Mouse (Mus musculus): Measurements from ENCODE around the gene Icosl. TPM values are rescaled to one million over a fixed set of nuclear protein-coding genes. Genes with fewer than 3 reads are reported as not detected.

Gene Icosl
- polyA plus RNA-seq, 1 experiment from 2014 or later: 7.2 TPM

DNA sequence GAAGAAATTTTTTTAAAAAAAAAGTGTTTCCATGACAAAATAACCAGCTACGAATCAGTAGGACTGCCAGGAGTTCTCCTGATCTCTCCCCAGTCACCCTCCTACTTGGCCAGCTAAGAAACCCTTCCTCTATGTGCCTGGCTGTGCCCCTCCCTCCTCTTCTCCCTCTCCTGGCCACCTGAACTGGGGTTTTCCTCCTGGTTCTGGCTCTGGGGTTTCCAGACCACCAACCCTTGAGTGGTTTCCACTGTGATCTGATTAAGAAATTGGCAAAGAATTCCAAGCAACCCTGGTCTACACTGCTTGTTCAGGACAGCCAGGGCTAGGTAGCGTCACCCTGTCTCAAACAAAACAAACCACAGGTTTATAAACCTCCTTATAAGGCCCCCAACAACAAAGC, 59.5 kb downstream of the Icosl start:
- Histone ChIP-seq H3K9me3 (ENCODE audit: low read depth, low read length) (no peaks in the 10 kb centered on the region), H3K4me1 (ENCODE audit: insufficient read depth) (no peaks in the 10 kb centered on the region), H3K9ac (no peak overlapping the region), H3K4me3 (ENCODE audit: low read depth, low read length) (no peak overlapping the region), H3K4me2 (no peak overlapping the region), H3K36me3 (ENCODE audit: insufficient read depth) (no peaks in the 10 kb centered on the region), H3K27me3 (ENCODE audit: insufficient read depth, low read length) (peaks cover 4% of the 10 kb centered on the region; the same call in 1 of the 2 replicates), H3K27ac (ENCODE audit: low read depth) (no peak overlapping the region)
- DNase-seq: no peak
- TF ChIP-seq CTCF (IDR thresholded peaks at IDR 0.05; ENCODE audit: low read depth): no peak
- WGBS: 78% methylated on average over 2 of the region's 2 CpGs
- ATAC-seq (ENCODE audit: insufficient read depth): no peak

DNA sequence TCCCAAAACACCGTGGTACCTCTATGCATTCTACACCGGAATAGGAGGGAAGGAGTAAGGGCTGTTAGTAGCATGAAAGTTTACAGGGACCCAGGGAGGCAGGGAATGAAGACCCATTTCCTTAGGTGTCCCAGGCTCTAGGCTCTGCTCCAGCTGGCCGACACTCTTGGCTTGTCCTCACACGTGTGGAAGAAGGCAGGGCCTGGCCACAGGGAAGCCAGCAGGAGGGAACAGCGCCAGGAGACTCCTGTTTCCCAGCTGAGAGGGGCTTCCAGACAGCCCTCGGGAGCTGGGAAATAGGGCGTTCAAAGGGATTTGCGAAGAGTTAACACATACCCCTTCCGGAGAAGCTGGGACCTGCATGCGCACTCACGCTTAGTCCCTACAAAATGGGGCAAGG, 60.3 kb downstream of the Icosl start:
- Histone ChIP-seq H3K27me3 (ENCODE audit: insufficient read depth, low read length) (peaks cover 4% of the 10 kb centered on the region; the same call in 1 of the 2 replicates), H3K4me2 (no peak overlapping the region), H3K4me1 (ENCODE audit: insufficient read depth) (no peaks in the 10 kb centered on the region), H3K4me3 (ENCODE audit: low read depth, low read length) (no peak overlapping the region), H3K36me3 (ENCODE audit: insufficient read depth) (no peaks in the 10 kb centered on the region), H3K9ac (no peak overlapping the region), H3K27ac (ENCODE audit: low read depth) (no peak overlapping the region), H3K9me3 (ENCODE audit: low read depth, low read length) (no peaks in the 10 kb centered on the region)
- DNase-seq (peak; percentile 71), ATAC-seq (ENCODE audit: insufficient read depth) (peak; percentile 82)
- no peak for TF ChIP-seq CTCF (IDR thresholded peaks at IDR 0.05; ENCODE audit: low read depth)
- 30% methylated on average over 11 of the region's 11 CpGs for WGBS

DNA sequence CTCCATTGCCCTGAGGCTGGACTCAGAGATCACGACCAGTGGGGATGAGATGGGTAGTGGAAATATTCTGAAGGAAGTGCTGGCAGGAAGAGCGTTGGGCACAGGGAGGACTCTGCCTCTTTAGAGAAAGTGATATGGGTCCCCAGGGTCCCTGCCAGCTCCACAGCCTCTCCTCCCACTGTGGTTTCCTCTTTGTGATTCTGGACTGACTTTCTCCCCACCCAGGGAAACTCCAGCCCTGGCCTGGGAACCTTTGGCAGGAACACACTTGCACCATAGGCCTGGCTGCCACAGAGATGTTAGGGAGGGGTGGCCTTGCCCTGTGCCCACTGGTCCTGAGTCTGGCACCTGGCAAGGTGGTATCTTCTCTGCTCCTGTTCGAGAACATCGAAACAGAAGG, 60.9 kb downstream of the Icosl start:
- DNase-seq (no peak), ATAC-seq (ENCODE audit: insufficient read depth) (no peak)
- Histone ChIP-seq H3K27me3 (ENCODE audit: insufficient read depth, low read length) (peaks cover 4% of the 10 kb centered on the region; the same call in 1 of the 2 replicates), H3K4me2 (no peak overlapping the region), H3K27ac (ENCODE audit: low read depth) (no peak overlapping the region), H3K9me3 (ENCODE audit: low read depth, low read length) (no peaks in the 10 kb centered on the region), H3K4me1 (ENCODE audit: insufficient read depth) (peaks cover 5% of the 10 kb centered on the region; the same call in 1 of the 2 replicates), H3K36me3 (ENCODE audit: insufficient read depth) (no peaks in the 10 kb centered on the region), H3K4me3 (ENCODE audit: low read depth, low read length) (no peak overlapping the region), H3K9ac (no peak overlapping the region)
- 77% methylated on average over 4 of the region's 4 CpGs for WGBS
- no peak for TF ChIP-seq CTCF (IDR thresholded peaks at IDR 0.05; ENCODE audit: low read depth)

Other genes with a start within 250 kb of the Icosl start
- not detected in 2 replicates for gene Krtap10-4, start 242.2 kb upstream of the Icosl start, polyA plus RNA-seq (2014; fragmentation: Nextera tagmentation; extraction: Ambion mirVana)
- not detected in 2 replicates for gene Krtap10-10, start 233.4 kb upstream of the Icosl start, polyA plus RNA-seq (2014; fragmentation: Nextera tagmentation; extraction: Ambion mirVana)
- not detected in 2 replicates for gene Gm36176, start 222.5 kb upstream of the Icosl start, polyA plus RNA-seq (2014; fragmentation: Nextera tagmentation; extraction: Ambion mirVana)
- gene Gm10318, start 216.4 kb upstream of the Icosl start, polyA plus RNA-seq (2014; fragmentation: Nextera tagmentation; extraction: Ambion mirVana): not detected in 2 replicates
- gene Gm3285, start 207.3 kb upstream of the Icosl start, polyA plus RNA-seq (2014; fragmentation: Nextera tagmentation; extraction: Ambion mirVana): not detected in 2 replicates
- 3.4 and 4.2 TPM in 2 replicates for gene Lrrc3, start 166.8 kb upstream of the Icosl start, polyA plus RNA-seq (2014; fragmentation: Nextera tagmentation; extraction: Ambion mirVana)
- gene Trpm2, start 98.7 kb upstream of the Icosl start, polyA plus RNA-seq (2014; fragmentation: Nextera tagmentation; extraction: Ambion mirVana): 0.09 and 0.63 TPM in 2 replicates
- gene 1810043G02Rik, start 90.8 kb upstream of the Icosl start, polyA plus RNA-seq (2014; fragmentation: Nextera tagmentation; extraction: Ambion mirVana): 24.6 and 28.1 TPM in 2 replicates
- 141 and 160 TPM in 2 replicates for gene Pfkl, start 59.2 kb upstream of the Icosl start, polyA plus RNA-seq (2014; fragmentation: Nextera tagmentation; extraction: Ambion mirVana)
- gene Dnmt3l, start 27.4 kb upstream of the Icosl start, polyA plus RNA-seq (2014; fragmentation: Nextera tagmentation; extraction: Ambion mirVana): 1.4 TPM in 2 replicates
- 0.95 and 1.5 TPM in 2 replicates for gene Aire, start 25.7 kb upstream of the Icosl start, polyA plus RNA-seq (2014; fragmentation: Nextera tagmentation; extraction: Ambion mirVana)
- 16.7 and 19.7 TPM in 2 replicates for gene D10Jhu81e, start 100.5 kb downstream of the Icosl start, polyA plus RNA-seq (2014; fragmentation: Nextera tagmentation; extraction: Ambion mirVana)
- 20.8 and 21.8 TPM in 2 replicates for gene Pwp2, start 115.8 kb downstream of the Icosl start, polyA plus RNA-seq (2014; fragmentation: Nextera tagmentation; extraction: Ambion mirVana)
- gene Trappc10, start 175.3 kb downstream of the Icosl start, polyA plus RNA-seq (2014; fragmentation: Nextera tagmentation; extraction: Ambion mirVana): 15.7 and 18.0 TPM in 2 replicates

Measured in lung, embryonic 14.5 days (tissue).